Mouse (Mus musculus) myocyte (in vitro differentiated cells): ENCODE results near the gene Tbx15. TPM values are rescaled to one million over a fixed set of nuclear protein-coding genes. Genes with fewer than 3 reads are reported as not detected.

Experiments used
- H3K27me3 ChIP-seq: one replicate; pipeline ENCODE4 v1.6.1; 2011; ENCODE audit not compliant: control insufficient read depth, insufficient read depth, insufficient read length
- H3K36me3 ChIP-seq: one replicate; pipeline ENCODE4 v1.6.1; 2011; ENCODE audit not compliant: control insufficient read depth, insufficient read depth
- H3K4me2 ChIP-seq: one replicate; pipeline ENCODE4 v1.6.1; 2011; ENCODE audit warnings: low read depth, control low read depth
- H3K4me3 ChIP-seq: one replicate; pipeline ENCODE4 v1.5.1; 2011; ENCODE audit warnings: mild to moderate bottlenecking, control low read depth, moderate library complexity
- H3K79me2 ChIP-seq: one replicate; pipeline ENCODE4 v1.6.1; 2011; ENCODE audit not compliant: control insufficient read depth, insufficient read depth
- H3ac ChIP-seq: one replicate; pipeline ENCODE4 v1.6.1; 2011; ENCODE audit not compliant: control insufficient read depth, insufficient read length
- CEBPB ChIP-seq: IDR thresholded peaks from 2 replicates; pipeline ENCODE4 v1.6.1; 2011; ENCODE audit warnings: mild to moderate bottlenecking, moderate library complexity; ENCODE audit not compliant: poor library complexity, insufficient read depth, severe bottlenecking
- E2F4 ChIP-seq: IDR thresholded peaks from one replicate; pipeline ENCODE4 v1.6.1; 2011; ENCODE audit warnings: mild to moderate bottlenecking, control low read depth, moderate library complexity; ENCODE audit not compliant: insufficient read depth
- MAX ChIP-seq: IDR thresholded peaks from one replicate; pipeline ENCODE4 v1.6.1; 2011; ENCODE audit warnings: low read depth, mild to moderate bottlenecking, control low read depth
- MYOD1 ChIP-seq, 3 experiments: IDR thresholded peaks; one replicate each; pipeline ENCODE4 v1.6.1; 2011; ENCODE audit warnings: control low read depth in 2 of 3, low read depth in 2 of 3, mild to moderate bottlenecking in 2 of 3, moderate library complexity in 1 of 3; ENCODE audit not compliant: insufficient read length in 2 of 3, control insufficient read depth in 1 of 3
- MYOG ChIP-seq, 3 experiments: IDR thresholded peaks; one replicate each; pipeline ENCODE4 v1.6.1; 2011; ENCODE audit warnings: control low read depth in 2 of 3, low read depth in 2 of 3, mild to moderate bottlenecking in 2 of 3; ENCODE audit not compliant: insufficient read length in 2 of 3, control insufficient read depth in 1 of 3, insufficient read depth in 1 of 3
- POLR2A ChIP-seq: IDR thresholded peaks from one replicate; pipeline ENCODE4 v1.6.1; 2011; ENCODE audit warnings: low read depth, mild to moderate bottlenecking, control low read depth, moderate library complexity; ENCODE audit not compliant: insufficient read length
- POLR2AphosphoS2 ChIP-seq: IDR thresholded peaks from one replicate; pipeline ENCODE4 v1.6.1; 2011; ENCODE audit warnings: low read depth, control low read depth; ENCODE audit not compliant: insufficient read length
- REST ChIP-seq: IDR thresholded peaks from one replicate; pipeline ENCODE4 v1.6.1; 2011; ENCODE audit warnings: mild to moderate bottlenecking, control low read depth, moderate library complexity; ENCODE audit not compliant: insufficient read depth, insufficient read length
- SRF ChIP-seq: IDR thresholded peaks from one replicate; pipeline ENCODE4 v1.6.1; 2011; ENCODE audit warnings: low read depth; ENCODE audit not compliant: control insufficient read depth, insufficient read length
- TCF12 ChIP-seq: IDR thresholded peaks from one replicate; pipeline ENCODE4 v1.6.1; 2011; ENCODE audit warnings: mild to moderate bottlenecking, control low read depth; ENCODE audit not compliant: poor library complexity, insufficient read depth, severe bottlenecking
- TCF3 ChIP-seq: IDR thresholded peaks from one replicate; pipeline ENCODE4 v1.6.1; 2011; ENCODE audit warnings: low read depth, control low read depth; ENCODE audit not compliant: insufficient read length
- USF1 ChIP-seq: IDR thresholded peaks from one replicate; pipeline ENCODE4 v1.6.1; 2011; ENCODE audit warnings: low read depth, mild to moderate bottlenecking, control low read depth, moderate library complexity
- polyA plus RNA-seq: library from polyadenylated mRNA; unstranded; fragments of >200 nt; fragmentation: generic; extraction: Trizol; gene quantifications from one replicate; pipeline ENCODE4 v1.2.1, GENCODE M21; 2012; ENCODE audit warnings: missing spikeins

Tbx15 gene
- polyA plus RNA-seq, 1 experiment, result 24.8 TPM

DNA sequence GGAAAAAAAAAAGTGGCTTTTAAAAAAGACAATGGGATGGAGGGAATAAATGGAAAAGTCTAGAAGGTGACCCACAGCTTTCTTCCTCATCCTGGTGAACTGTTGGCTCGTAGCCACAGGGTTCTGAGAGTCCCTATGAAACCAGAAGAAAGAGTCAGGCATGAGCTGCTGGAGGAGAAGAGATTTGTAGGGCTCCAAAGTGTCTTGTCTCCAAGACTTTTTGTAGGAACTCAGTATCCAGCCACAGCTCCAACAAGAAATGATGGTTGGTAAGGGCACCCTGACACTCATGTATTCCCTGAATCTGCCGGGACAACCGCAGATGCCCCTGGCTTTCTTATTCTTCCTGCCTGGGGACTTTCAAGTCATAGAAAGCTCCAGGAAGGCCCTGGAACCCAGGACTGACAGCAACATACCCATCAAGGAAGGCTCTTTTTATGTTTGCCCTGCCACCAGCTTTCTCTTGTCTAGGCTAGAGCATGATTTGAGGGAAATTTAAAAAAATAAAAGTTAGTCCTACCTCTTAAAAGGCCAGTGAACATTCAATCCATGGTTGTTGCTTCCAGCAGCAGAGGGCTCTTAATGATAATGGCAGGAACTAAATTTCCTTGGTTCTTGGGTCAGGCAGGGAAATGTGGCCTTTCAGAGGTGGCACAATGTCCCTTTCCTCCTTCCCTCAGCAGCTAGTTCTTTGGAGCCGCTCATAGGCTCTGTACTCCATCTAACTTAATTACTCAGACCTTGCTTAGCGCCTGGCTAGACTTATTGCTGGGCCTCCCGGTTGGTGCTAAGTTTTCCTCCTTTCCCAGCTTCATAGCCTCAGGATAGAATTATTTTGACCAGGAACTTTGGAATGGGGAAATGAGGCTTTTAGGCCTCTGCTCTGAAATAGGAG lies 11.3 kb downstream of the Tbx15 start:
- peaks cover 22% of the 10 kb centered on the region for H3K79me2 ChIP-seq
- TF ChIP-seq SRF, result no peak
- no peak for TF ChIP-seq TCF3
- no peak for TF ChIP-seq POLR2A
- no peak for TF ChIP-seq POLR2AphosphoS2
- no peak for TF ChIP-seq MYOG (IDR thresholded peaks at IDR 0.05; ENCODE audit: control insufficient read depth in 1 of 3, insufficient read depth in 1 of 3, insufficient read length in 2 of 3, low read depth in 2 of 3)
- TF ChIP-seq REST, result no peak
- TF ChIP-seq E2F4, result no peak
- no peak for TF ChIP-seq MYOD1 (IDR thresholded peaks at IDR 0.05; ENCODE audit: control insufficient read depth in 1 of 3, insufficient read length in 2 of 3, low read depth in 2 of 3)
- TF ChIP-seq MAX, result no peak
- no peak for TF ChIP-seq TCF12
- TF ChIP-seq CEBPB, result no peak
- TF ChIP-seq USF1, result no peak
- H3K4me2 ChIP-seq, result no peak overlapping the region
- no peak overlapping the region for H3ac ChIP-seq
- H3K27me3 ChIP-seq, result no peaks in the 10 kb centered on the region
- no peak overlapping the region for H3K4me3 ChIP-seq
- no peaks in the 10 kb centered on the region for H3K36me3 ChIP-seq

DNA sequence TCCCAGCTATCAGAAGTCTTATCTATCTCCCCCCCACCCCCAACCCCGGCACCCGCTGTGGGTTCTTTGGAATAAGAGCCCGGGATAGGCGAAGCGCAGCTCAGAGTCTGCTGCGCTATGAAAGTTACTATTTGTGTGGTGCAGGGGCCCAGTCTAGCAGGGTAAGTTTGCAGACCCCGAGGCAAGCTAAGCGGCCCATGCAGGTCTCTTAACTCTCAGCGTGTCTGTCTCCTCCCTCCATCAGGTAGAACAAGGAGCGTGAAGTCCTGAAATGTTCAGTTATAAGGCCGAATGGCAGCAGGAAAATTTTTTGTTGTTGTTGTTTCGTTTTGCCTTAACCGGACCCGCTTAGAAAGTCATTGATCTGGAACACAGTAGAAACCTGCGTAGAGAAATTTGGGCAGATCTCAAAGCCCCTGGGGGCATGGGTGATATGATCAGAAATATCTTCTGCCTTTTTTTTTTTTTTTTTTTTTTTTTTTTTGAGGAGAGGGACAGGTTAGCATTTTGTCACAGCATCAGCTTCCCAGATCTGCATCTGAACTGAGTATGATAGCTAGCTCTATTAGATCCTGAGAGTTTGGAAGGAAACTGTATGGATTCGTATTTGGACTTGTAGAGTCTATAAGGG lies 12.4 kb downstream of the Tbx15 start:
- TF ChIP-seq CEBPB (no peak), REST (no peak), MYOG (IDR thresholded peaks at IDR 0.05; ENCODE audit: control insufficient read depth in 1 of 3, insufficient read depth in 1 of 3, insufficient read length in 2 of 3, low read depth in 2 of 3) (no peak), SRF (no peak), USF1 (no peak), POLR2A (no peak), TCF3 (no peak), TCF12 (no peak), E2F4 (no peak), POLR2AphosphoS2 (no peak)
- Histone ChIP-seq H3K4me3 (peak overlapping the region; percentile 67), H3K36me3 (peaks cover 1% of the 10 kb centered on the region), H3K27me3 (no peaks in the 10 kb centered on the region), H3K4me2 (peak overlapping the region; percentile 63), H3ac (no peak overlapping the region), H3K79me2 (peaks cover 32% of the 10 kb centered on the region)

DNA sequence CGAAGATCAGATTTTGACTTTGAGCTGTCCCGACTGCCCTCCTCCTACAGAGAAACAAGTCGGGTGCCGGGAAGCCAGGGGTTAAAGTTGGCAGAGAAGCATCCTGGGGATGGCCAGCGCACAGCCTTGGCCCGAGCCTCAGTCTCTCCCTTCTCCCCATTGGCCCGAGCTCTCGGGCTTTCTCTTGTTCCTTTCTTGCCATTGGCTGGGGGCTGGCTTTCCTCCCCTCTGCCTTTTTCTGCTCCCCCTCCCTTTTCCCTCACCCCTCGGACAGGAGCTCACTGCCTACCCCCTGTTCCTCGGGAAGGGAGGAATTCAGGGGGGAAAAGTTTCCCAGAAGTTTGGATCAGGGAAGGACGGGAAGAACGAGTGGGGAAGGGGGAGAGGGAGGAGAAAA lies 12.9 kb downstream of the Tbx15 start:
- peak overlapping the region; percentile 67 for H3K4me3 ChIP-seq
- peak overlapping the region; percentile 81 for H3ac ChIP-seq
- H3K4me2 ChIP-seq, result peak overlapping the region; percentile 63
- no peaks in the 10 kb centered on the region for H3K27me3 ChIP-seq
- TF ChIP-seq MAX, result no peak
- TF ChIP-seq TCF3, result no peak
- no peak for TF ChIP-seq TCF12
- no peak for TF ChIP-seq MYOG (IDR thresholded peaks at IDR 0.05; ENCODE audit: control insufficient read depth in 1 of 3, insufficient read depth in 1 of 3, insufficient read length in 2 of 3, low read depth in 2 of 3)
- TF ChIP-seq POLR2A, result no peak
- no peak for TF ChIP-seq USF1
- TF ChIP-seq MYOD1 (IDR thresholded peaks at IDR 0.05; ENCODE audit: control insufficient read depth in 1 of 3, insufficient read length in 2 of 3, low read depth in 2 of 3), result no peak
- no peak for TF ChIP-seq REST
- no peak for TF ChIP-seq POLR2AphosphoS2
- no peak for TF ChIP-seq SRF
- peaks cover 4% of the 10 kb centered on the region for H3K36me3 ChIP-seq
- peaks cover 35% of the 10 kb centered on the region for H3K79me2 ChIP-seq

DNA sequence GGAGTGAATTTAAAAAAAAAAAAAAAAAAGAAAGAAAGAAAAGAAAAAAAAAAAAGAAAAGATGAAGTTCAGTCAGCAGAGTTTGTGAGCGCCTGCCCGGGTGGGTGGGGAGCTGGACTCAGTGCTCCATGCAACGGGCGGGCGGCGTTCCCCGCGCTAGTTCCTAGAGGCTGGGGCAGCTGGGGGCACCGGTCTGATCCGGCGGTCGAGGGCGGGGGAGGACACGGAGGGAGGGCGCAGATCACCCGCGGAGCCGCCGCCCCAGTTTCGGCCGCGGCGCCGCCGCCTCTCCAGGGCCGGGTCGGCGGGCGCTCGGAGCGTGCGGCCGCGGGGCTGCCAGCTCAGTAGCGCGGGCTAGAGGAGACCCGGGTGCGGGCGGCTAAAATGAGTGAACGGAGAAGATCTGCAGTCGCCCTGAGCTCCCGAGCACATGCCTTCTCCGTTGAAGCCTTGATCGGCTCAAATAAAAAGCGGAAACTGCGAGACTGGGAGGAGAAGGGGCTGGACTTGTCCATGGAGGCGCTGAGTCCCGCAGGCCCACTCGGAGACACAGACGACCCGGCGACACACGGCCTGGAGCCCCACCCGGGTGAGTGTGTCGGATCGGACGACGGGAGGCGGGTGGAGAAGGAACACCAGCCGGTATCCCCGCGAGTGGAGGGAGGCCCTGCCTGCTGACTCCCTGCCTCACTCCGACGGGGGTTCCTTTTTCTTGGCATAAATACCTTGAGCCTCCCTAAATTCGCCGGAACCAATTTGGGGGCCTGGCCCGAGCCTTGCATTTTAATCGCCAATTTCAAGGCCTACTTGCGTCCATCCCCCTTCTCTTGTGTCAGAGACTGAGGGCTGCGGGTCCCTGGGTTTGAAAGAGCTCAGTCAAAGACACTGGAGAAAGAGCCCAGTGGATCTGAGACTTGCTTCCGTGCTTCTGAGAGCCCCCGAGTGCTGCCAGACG lies 13.6 kb downstream of the Tbx15 start:
- TF ChIP-seq MYOD1 (IDR thresholded peaks at IDR 0.05; ENCODE audit: control insufficient read depth in 1 of 3, insufficient read length in 2 of 3, low read depth in 2 of 3) (peak in 1 of 3 experiments; percentile 48), POLR2A (peak; percentile 52), TCF3 (no peak)
- H3K79me2 ChIP-seq, result peaks cover 41% of the 10 kb centered on the region
- H3K27me3 ChIP-seq, result no peaks in the 10 kb centered on the region
- peaks cover 4% of the 10 kb centered on the region for H3K36me3 ChIP-seq
- peak overlapping the region; percentile 88 for H3K4me2 ChIP-seq
- H3K4me3 ChIP-seq, result peak overlapping the region; percentile 67
- peak overlapping the region; percentile 81 for H3ac ChIP-seq
